Mouse (Mus musculus): ENCODE data around the gene Ttll12.

Ttll12 gene

GRCm38 (mm10) chr15:83526424-83527091, 68.4 kb downstream of the Ttll12 start, which contains the start of gene Bik:
Bik (plus strand) TSS chr15:83526862.
- DNase-seq (ENCODE audit: low spot score) = no peak
